Mouse (Mus musculus) adrenal gland, adult 10 weeks (tissue): ENCODE results near the gene Chd9. TPM values are rescaled to one million over a fixed set of nuclear protein-coding genes. Genes with fewer than 3 reads are reported as not detected.

Experiments
- polyA plus RNA-seq: library from polyadenylated mRNA; stranded (reverse); fragments of 350-450 nt; fragmentation: Illumina TruSeq; extraction: RNeasy Lipid Tissue Mini Kit (QIAGEN cat#74804); gene quantifications from one replicate; pipeline ENCODE4 v1.2.3, GENCODE M21; 2014; ENCODE audit warnings: low read depth, low replicate concordance

Chd9 gene
- polyA plus RNA-seq: 161 TPM

GRCm38 (mm10) chr8:90828181-90828986 is at the start of gene Chd9:
Gene Chd9 (plus strand): TSS chr8:90828352.

GRCm38 (mm10) chr8:90817293-90817692 is 10.9 kb upstream of the Chd9 start, which contains the start of gene Gm19935:
Gene Gm19935 (minus strand): TSS chr8:90817393.

GRCm38 (mm10) chr8:91069834-91070233 is 241.7 kb downstream of the Chd9 start, which contains the start of gene Rbl2:
Gene Rbl2 (plus strand): TSS chr8:91070057.

Other genes with a start within 250 kb of the Chd9 start
- not detected for gene Gm19935, start 11.0 kb upstream of the Chd9 start, polyA plus RNA-seq
- 88.9 TPM for gene Rbl2, start 241.7 kb downstream of the Chd9 start, polyA plus RNA-seq